Mouse (Mus musculus) liver, adult 2 months (tissue): ENCODE results near the gene Sugp1.

ENCODE experiments used
- CTCF ChIP-seq: fragments of 200-500 bp; IDR thresholded peaks from 2 replicates; pipeline ENCODE4 v1.5.1; 2011; ENCODE audit warnings: low read depth, low read length, control low read depth
- POLR2A ChIP-seq: fragments of 200-500 bp; IDR thresholded peaks from 2 replicates; pipeline ENCODE4 v1.6.1; 2011; ENCODE audit warnings: low read length, control low read depth; ENCODE audit not compliant: insufficient read depth; ENCODE audit errors: extremely low read depth

GRCm38 (mm10) chr8:70005178-70005577 lies 37.4 kb upstream of the Sugp1 start:
- TF ChIP-seq CTCF (no peak), POLR2A (no peak)
